Mouse (Mus musculus): Measurements from ENCODE around the gene Soga1. TPM values are rescaled to one million over a fixed set of nuclear protein-coding genes. Genes with fewer than 3 reads are reported as not detected.

Soga1 gene
- polyA plus RNA-seq, 1 experiment from 2014 or later, result 6.3 TPM

DNA sequence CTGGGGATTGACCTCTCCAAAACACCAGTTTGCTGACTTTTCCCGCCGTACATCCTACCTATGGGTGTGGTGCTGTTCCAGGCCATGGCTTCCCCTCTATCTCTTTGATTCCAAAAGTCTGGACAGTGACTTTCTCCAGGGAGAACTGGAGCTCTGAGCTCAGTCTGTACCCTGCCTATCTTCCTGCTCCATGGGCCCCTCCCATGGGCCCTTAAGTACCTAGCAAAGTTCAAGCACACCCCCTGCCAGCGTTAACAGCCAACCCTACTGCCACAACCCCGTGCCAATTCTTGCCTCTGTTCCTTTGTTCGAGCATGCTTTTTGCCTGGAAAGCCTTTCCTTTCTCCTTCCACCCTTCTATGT, 71.8 kb downstream of the Soga1 start:
- Histone ChIP-seq H3K4me3 (ENCODE audit: low read length) (peak overlapping the region; percentile 85), H3K9ac (ENCODE audit: low read depth, low read length) (peak overlapping the region; percentile 81), H3K36me3 (ENCODE audit: control insufficient read depth, insufficient read depth, low read length) (peaks cover 16% of the 10 kb centered on the region), H3K9me3 (ENCODE audit: control insufficient read depth, low read length) (no peaks in the 10 kb centered on the region), H3K4me1 (ENCODE audit: control insufficient read depth, insufficient read depth, low read length) (peaks cover 10% of the 10 kb centered on the region; the same call in 1 of the 2 replicates), H3K27ac (ENCODE audit: low read depth, low read length) (peak overlapping the region; percentile 73), H3K27me3 (ENCODE audit: control insufficient read depth, insufficient read depth, low read length) (no peaks in the 10 kb centered on the region), H3K4me2 (replicated peaks; ENCODE audit: low read depth, low read length) (peak overlapping the region; percentile 79)
- 32% methylated on average over 5 of the region's 5 CpGs for WGBS
- peak; percentile 51 for ATAC-seq (ENCODE audit: low FRiP score, low TSS enrichment)

DNA sequence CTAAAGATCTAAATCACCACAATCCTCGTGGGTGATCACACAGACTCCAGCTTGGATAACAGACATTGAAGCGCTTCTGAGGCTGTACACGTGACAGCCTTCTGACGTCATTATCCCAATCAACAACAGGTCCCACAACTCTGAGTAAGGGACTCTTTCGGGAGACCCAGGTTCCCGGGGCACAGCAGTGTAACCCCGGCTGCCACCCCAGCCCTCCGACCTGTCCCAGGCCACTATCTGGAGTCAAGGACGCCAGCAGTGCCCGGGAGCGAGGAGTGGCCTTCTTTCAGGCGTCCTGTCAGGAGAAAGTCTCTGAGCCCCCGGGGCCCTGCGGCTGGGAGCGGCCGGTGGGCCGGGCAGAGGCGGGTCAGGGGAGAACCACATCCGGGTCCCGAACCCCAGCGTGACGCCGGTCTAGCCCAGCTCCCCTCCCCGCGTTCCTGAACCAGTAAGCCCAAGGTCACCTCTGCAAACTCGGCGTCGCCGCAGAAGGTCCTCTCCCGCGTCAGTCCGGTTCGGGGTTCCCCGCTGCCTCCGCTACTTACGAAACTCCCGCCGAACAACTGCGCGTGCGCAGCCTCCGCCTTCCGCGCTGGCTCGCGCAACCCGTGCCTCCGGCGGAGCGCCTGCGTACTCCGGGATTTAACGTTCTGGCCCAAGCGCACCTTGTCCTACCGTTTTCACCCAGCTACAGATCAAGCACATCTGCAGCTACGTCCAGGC, 72.4 kb downstream of the Soga1 start, which contains the start of gene Dsn1:
Dsn1 (minus strand) TSS at position 644 of the 723 bp plus-strand sequence.
- Histone ChIP-seq H3K9ac (ENCODE audit: low read depth, low read length) (peak within 1 kb of the TSS; percentile 81), H3K9me3 (ENCODE audit: control insufficient read depth, low read length) (no peaks in the 10 kb centered on the region)
- WGBS, result under 1% methylated on average over 56 of the region's 56 CpGs

GRCm38 (mm10) chr2:157002321-157002720, 76.7 kb downstream of the Soga1 start:
- no peak overlapping the region for H3K27ac ChIP-seq (ENCODE audit: low read depth, low read length)
- no peaks in the 10 kb centered on the region for H3K9me3 ChIP-seq (ENCODE audit: control insufficient read depth, low read length)
- H3K9ac ChIP-seq (ENCODE audit: low read depth, low read length), result no peak overlapping the region
- WGBS, result 86% methylated on average over 4 of the region's 4 CpGs
- peaks cover 2% of the 10 kb centered on the region; the same call in 1 of the 2 replicates for H3K4me1 ChIP-seq (ENCODE audit: control insufficient read depth, insufficient read depth, low read length)
- H3K4me2 ChIP-seq (replicated peaks; ENCODE audit: low read depth, low read length), result no peak overlapping the region
- no peaks in the 10 kb centered on the region for H3K27me3 ChIP-seq (ENCODE audit: control insufficient read depth, insufficient read depth, low read length)
- no peak overlapping the region for H3K4me3 ChIP-seq (ENCODE audit: low read length)
- no peak for ATAC-seq (ENCODE audit: low FRiP score, low TSS enrichment)
- H3K36me3 ChIP-seq (ENCODE audit: control insufficient read depth, insufficient read depth, low read length), result peaks cover 50% of the 10 kb centered on the region

More for the DNA sequence above, 72.4 kb downstream of the Soga1 start, which contains the start of gene Dsn1:
- ATAC-seq (ENCODE audit: low FRiP score, low TSS enrichment), result peak; percentile 88
- peak within 1 kb of the TSS; percentile 85 for H3K4me3 ChIP-seq (ENCODE audit: low read length)
- no peaks in the 10 kb centered on the region for H3K27me3 ChIP-seq (ENCODE audit: control insufficient read depth, insufficient read depth, low read length)
- peak within 1 kb of the TSS; percentile 73 for H3K27ac ChIP-seq (ENCODE audit: low read depth, low read length)
- H3K4me2 ChIP-seq (replicated peaks; ENCODE audit: low read depth, low read length), result peak within 1 kb of the TSS; percentile 79
- peaks cover 10% of the 10 kb centered on the region; the same call in 1 of the 2 replicates for H3K4me1 ChIP-seq (ENCODE audit: control insufficient read depth, insufficient read depth, low read length)
- peaks cover 17% of the 10 kb centered on the region for H3K36me3 ChIP-seq (ENCODE audit: control insufficient read depth, insufficient read depth, low read length)

DNA sequence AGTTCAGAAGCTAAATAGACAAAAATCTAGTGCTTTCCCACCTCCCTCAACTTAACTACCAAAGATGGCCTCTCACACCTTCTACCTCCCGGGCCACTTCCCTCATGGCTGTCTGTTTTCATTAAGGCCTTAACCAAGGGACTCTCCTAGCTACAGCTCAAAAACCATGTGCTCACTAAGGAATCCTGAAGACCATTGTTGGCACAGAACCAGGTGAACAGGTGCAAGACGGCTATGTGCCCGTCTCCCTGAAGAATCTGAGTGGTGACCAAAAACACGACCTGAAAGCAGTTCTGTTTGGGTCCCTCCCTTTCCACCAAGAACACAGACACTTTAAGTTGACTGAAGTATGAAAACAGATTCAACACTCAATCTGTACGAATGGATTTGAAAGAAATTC, 80.8 kb downstream of the Soga1 start:
- H3K4me2 ChIP-seq (replicated peaks; ENCODE audit: low read depth, low read length), result no peak overlapping the region
- H3K9me3 ChIP-seq (ENCODE audit: control insufficient read depth, low read length), result no peaks in the 10 kb centered on the region
- no peak overlapping the region for H3K4me3 ChIP-seq (ENCODE audit: low read length)
- H3K27me3 ChIP-seq (ENCODE audit: control insufficient read depth, insufficient read depth, low read length), result no peaks in the 10 kb centered on the region
- WGBS, result 92% methylated on average over 5 of the region's 5 CpGs
- no peak for ATAC-seq (ENCODE audit: low FRiP score, low TSS enrichment)
- H3K4me1 ChIP-seq (ENCODE audit: control insufficient read depth, insufficient read depth, low read length), result no peaks in the 10 kb centered on the region
- H3K27ac ChIP-seq (ENCODE audit: low read depth, low read length), result no peak overlapping the region
- peaks cover 73% of the 10 kb centered on the region for H3K36me3 ChIP-seq (ENCODE audit: control insufficient read depth, insufficient read depth, low read length)
- no peak overlapping the region for H3K9ac ChIP-seq (ENCODE audit: low read depth, low read length)

GRCm38 (mm10) chr2:156996576-156996975, 82.5 kb downstream of the Soga1 start:
- WGBS, result 57% methylated on average over 6 of the region's 6 CpGs
- no peak for ATAC-seq (ENCODE audit: low FRiP score, low TSS enrichment)
- H3K4me2 ChIP-seq (replicated peaks; ENCODE audit: low read depth, low read length), result no peak overlapping the region

DNA sequence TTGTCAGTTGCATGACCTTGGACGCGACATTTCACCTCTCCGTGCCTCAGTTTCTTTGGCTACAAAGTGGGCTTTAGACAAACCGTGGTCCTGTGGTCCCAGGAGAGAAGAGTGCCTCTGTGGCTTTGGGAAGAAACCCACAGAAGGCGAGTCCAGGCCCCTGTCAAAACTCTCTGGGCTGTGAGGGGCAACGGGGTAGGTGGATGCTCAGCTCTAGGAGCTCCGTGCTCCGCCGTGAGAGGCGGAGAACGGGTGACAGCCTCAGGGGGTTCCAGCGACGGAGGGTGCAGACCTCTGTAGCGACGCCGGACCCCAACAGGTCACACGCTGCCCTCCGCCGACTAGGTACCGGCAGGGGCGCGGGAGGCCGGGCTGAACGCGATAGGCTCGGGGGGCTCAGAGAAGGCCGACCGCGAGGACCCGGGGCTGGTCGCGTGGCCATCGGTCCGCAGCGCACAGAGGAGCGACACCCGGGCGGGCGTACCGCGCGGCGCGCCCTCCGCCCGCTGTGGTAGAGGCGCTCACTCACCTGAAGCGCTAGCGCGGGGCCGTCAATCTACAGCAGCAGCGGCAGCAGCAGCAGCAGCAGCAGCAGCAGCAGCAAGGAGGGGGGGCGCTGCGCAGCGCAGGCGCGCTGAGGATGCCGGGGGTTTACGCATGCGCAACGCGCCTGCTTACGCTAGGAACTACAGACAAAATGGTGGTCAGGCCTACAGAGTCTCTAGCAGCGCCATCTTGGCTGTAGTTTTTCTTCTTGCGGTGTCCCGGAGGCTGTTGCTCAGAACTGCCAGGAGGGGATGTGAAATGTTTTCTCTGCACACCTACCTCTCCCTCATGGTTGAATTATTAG, 87.4 kb downstream of the Soga1 start, which contains the start of gene Ndrg3:
Ndrg3 (minus strand) TSS at position 587 of the 850 bp plus-strand sequence.
- Histone ChIP-seq H3K27me3 (ENCODE audit: control insufficient read depth, insufficient read depth, low read length) (no peaks in the 10 kb centered on the region), H3K4me3 (ENCODE audit: low read length) (peak within 1 kb of the TSS; percentile 84), H3K27ac (ENCODE audit: low read depth, low read length) (0 out of 2 replicates have a peak within 1 kb of the TSS, but pooled peaks have one; percentile 37), H3K9me3 (ENCODE audit: control insufficient read depth, low read length) (no peaks in the 10 kb centered on the region), H3K9ac (ENCODE audit: low read depth, low read length) (peak within 1 kb of the TSS; percentile 79), H3K4me1 (ENCODE audit: control insufficient read depth, insufficient read depth, low read length) (peaks cover 9% of the 10 kb centered on the region), H3K4me2 (replicated peaks; ENCODE audit: low read depth, low read length) (peak within 1 kb of the TSS; percentile 96), H3K36me3 (ENCODE audit: control insufficient read depth, insufficient read depth, low read length) (peaks cover 29% of the 10 kb centered on the region)
- ATAC-seq (ENCODE audit: low FRiP score, low TSS enrichment), result peak; percentile 95
- WGBS, result under 1% methylated on average over 64 of the region's 66 CpGs

More at GRCm38 (mm10) chr2:156996576-156996975, 82.5 kb downstream of the Soga1 start:
- Histone ChIP-seq H3K27me3 (ENCODE audit: control insufficient read depth, insufficient read depth, low read length) (no peaks in the 10 kb centered on the region), H3K4me1 (ENCODE audit: control insufficient read depth, insufficient read depth, low read length) (no peaks in the 10 kb centered on the region), H3K27ac (ENCODE audit: low read depth, low read length) (no peak overlapping the region), H3K36me3 (ENCODE audit: control insufficient read depth, insufficient read depth, low read length) (peaks cover 68% of the 10 kb centered on the region), H3K9ac (ENCODE audit: low read depth, low read length) (no peak overlapping the region), H3K9me3 (ENCODE audit: control insufficient read depth, low read length) (no peaks in the 10 kb centered on the region), H3K4me3 (ENCODE audit: low read length) (no peak overlapping the region)

- Histone ChIP-seq H3K27me3 (ENCODE audit: control insufficient read depth, insufficient read depth, low read length) (no peaks in the 10 kb centered on the region), H3K4me2 (replicated peaks; ENCODE audit: low read depth, low read length) (peak overlapping the region; percentile 96), H3K9ac (ENCODE audit: low read depth, low read length) (peak overlapping the region; percentile 79), H3K4me3 (ENCODE audit: low read length) (peak overlapping the region; percentile 84), H3K27ac (ENCODE audit: low read depth, low read length) (no peak overlapping the region), H3K36me3 (ENCODE audit: control insufficient read depth, insufficient read depth, low read length) (peaks cover 21% of the 10 kb centered on the region), H3K4me1 (ENCODE audit: control insufficient read depth, insufficient read depth, low read length) (peaks cover 9% of the 10 kb centered on the region), H3K9me3 (ENCODE audit: control insufficient read depth, low read length) (no peaks in the 10 kb centered on the region)
- ATAC-seq (ENCODE audit: low FRiP score, low TSS enrichment), result no peak
- 5% methylated on average over 16 of the region's 16 CpGs for WGBS
Observed at GRCm38 (mm10) chr2:156990727-156991431, 88.2 kb downstream of the Soga1 start.

GRCm38 (mm10) chr2:156987316-156987715, 91.7 kb downstream of the Soga1 start:
- no peaks in the 10 kb centered on the region for H3K9me3 ChIP-seq (ENCODE audit: control insufficient read depth, low read length)
- H3K4me3 ChIP-seq (ENCODE audit: low read length), result no peak overlapping the region
- no peak overlapping the region for H3K9ac ChIP-seq (ENCODE audit: low read depth, low read length)
- no peak overlapping the region for H3K27ac ChIP-seq (ENCODE audit: low read depth, low read length)
- H3K4me2 ChIP-seq (replicated peaks; ENCODE audit: low read depth, low read length), result no peak overlapping the region
- H3K27me3 ChIP-seq (ENCODE audit: control insufficient read depth, insufficient read depth, low read length), result no peaks in the 10 kb centered on the region
- no peaks in the 10 kb centered on the region for H3K36me3 ChIP-seq (ENCODE audit: control insufficient read depth, insufficient read depth, low read length)
- ATAC-seq (ENCODE audit: low FRiP score, low TSS enrichment), result no peak
- H3K4me1 ChIP-seq (ENCODE audit: control insufficient read depth, insufficient read depth, low read length), result peaks cover 12% of the 10 kb centered on the region
- whole genome bisulfite sequencing, result 57% methylated on average over 3 of the region's 3 CpGs
